ENCODE assay signal across 8 mouse cellular contexts in genomic region chr11:88067586-88068410, GRCm38 (mm10). TPM values are rescaled to one million over a fixed set of nuclear protein-coding genes. Genes with fewer than 3 reads are reported as not detected.
DNase-seq lines count a peak whose midpoint lies in the region; ATAC-seq and TF ChIP-seq lines count a peak whose summit lies in the region.

Gene Vezf1 (plus strand): TSS chr11:88068279.

- peak within 1 kb of the TSS; percentile 87 for H3K4me2 ChIP-seq in forebrain, embryonic 15.5 days (replicated peaks)
- peak within 1 kb of the TSS; percentile 91 for H3K4me2 ChIP-seq in neural tube, embryonic 14.5 days (ENCODE audit: low read depth, low read length)

- no peaks in the 10 kb centered on the region for H3K36me3 ChIP-seq in forebrain, embryonic 15.5 days
- no peaks in the 10 kb centered on the region for H3K36me3 ChIP-seq in neural tube, embryonic 14.5 days (ENCODE audit: control insufficient read depth, insufficient read depth, low read length)
- H3K36me3 ChIP-seq in testis, adult 2 months (ENCODE audit: control insufficient read depth, insufficient read depth, low read length) = no peaks in the 10 kb centered on the region

- peak; percentile 39 for DNase-seq in ES-CJ7 (ENCODE audit: low read depth, low spot score)
- peak; percentile 78 for DNase-seq in cerebellum, adult 11-12 months
- DNase-seq in heart, postnatal 10 days = peak; percentile 84 to 86
- DNase-seq in kidney, postnatal 4 days = peak; percentile 85 to 91
- DNase-seq in lung, adult 18-20 months = peak; percentile 69 to 73

- peak; percentile 93 for ATAC-seq in forebrain, embryonic 15.5 days (replicated peaks)
- ATAC-seq in neural tube, embryonic 14.5 days (ENCODE audit: low read depth) = peak; percentile 93

- H3K9me3 ChIP-seq in forebrain, embryonic 15.5 days = no peaks in the 10 kb centered on the region
- no peaks in the 10 kb centered on the region for H3K9me3 ChIP-seq in neural tube, embryonic 14.5 days (ENCODE audit: control insufficient read depth, low read length)

- TF ChIP-seq CTCF in testis, adult 2 months (IDR thresholded peaks at IDR 0.05; ENCODE audit: control insufficient read depth, insufficient read depth, insufficient replicate concordance, low read depth, low read length) = no peak

- H3K4me3 ChIP-seq in forebrain, embryonic 15.5 days = peak within 1 kb of the TSS; percentile 100
- peak within 1 kb of the TSS; percentile 99 for H3K4me3 ChIP-seq in neural tube, embryonic 14.5 days (ENCODE audit: low read depth, low read length)
- peak within 1 kb of the TSS; percentile 99 for H3K4me3 ChIP-seq in testis, adult 2 months (ENCODE audit: control insufficient read depth, low read depth, low read length)

- WGBS in forebrain, embryonic 15.5 days = under 1% methylated on average over 46 of the region's 81 CpGs
- WGBS in neural tube, embryonic 14.5 days = under 1% methylated on average over 39 of the region's 81 CpGs

- TF ChIP-seq POLR2A in testis, adult 2 months (IDR thresholded peaks at IDR 0.05; ENCODE audit: control insufficient read depth, low read depth, low read length) = peak; percentile 58; the same call in 1 of the 2 replicates

- intact Hi-C loops in heart, postnatal 10 days (cut with DNase I) = loop anchor here (2.0 kb wide), 1 partner anchor 95 kb away; no protein-coding TSS in a partner anchor

- H3K27me3 ChIP-seq in forebrain, embryonic 15.5 days = no peaks in the 10 kb centered on the region
- H3K27me3 ChIP-seq in neural tube, embryonic 14.5 days (ENCODE audit: control insufficient read depth, insufficient read depth, low read length) = no peaks in the 10 kb centered on the region; the same call in 1 of the 2 replicates
- H3K27me3 ChIP-seq in testis, adult 2 months (ENCODE audit: control insufficient read depth, insufficient read depth, low read length) = no peaks in the 10 kb centered on the region

- peak within 1 kb of the TSS; percentile 98 for H3K9ac ChIP-seq in forebrain, embryonic 15.5 days (replicated peaks)
- peak within 1 kb of the TSS; percentile 98 for H3K9ac ChIP-seq in neural tube, embryonic 14.5 days (replicated peaks; ENCODE audit: low read depth, low read length)

- peak within 1 kb of the TSS; percentile 98 for H3K27ac ChIP-seq in forebrain, embryonic 15.5 days (replicated peaks)
- H3K27ac ChIP-seq in neural tube, embryonic 14.5 days (ENCODE audit: low read depth, low read length) = peak within 1 kb of the TSS; percentile 99
- H3K27ac ChIP-seq in testis, adult 2 months (ENCODE audit: control insufficient read depth, insufficient read depth, low read depth, low read length) = peak within 1 kb of the TSS; percentile 97

- peaks cover 43% of the 10 kb centered on the region for H3K4me1 ChIP-seq in forebrain, embryonic 15.5 days
- peaks cover 22% of the 10 kb centered on the region for H3K4me1 ChIP-seq in neural tube, embryonic 14.5 days (ENCODE audit: control insufficient read depth, insufficient read depth, low read length)
- H3K4me1 ChIP-seq in testis, adult 2 months (ENCODE audit: control insufficient read depth, insufficient read depth, low read length) = peaks cover 7% of the 10 kb centered on the region; the same call in 1 of the 2 replicates

RNA-seq across cellular contexts. Expression of gene Vezf1, which starts in this region (rescaled TPM):
- 60.6 and 61.4 TPM in 2 replicates for polyA plus RNA-seq in forebrain, embryonic 15.5 days (2015; fragmentation: Nextera tagmentation; extraction: Ambion mirVana)
- 10 to 100 TPM; 44.9 to 45.7 TPM for total RNA-seq in heart, postnatal 10 days (2021)
- polyA plus RNA-seq in neural tube, embryonic 14.5 days (2014; fragmentation: Nextera tagmentation; extraction: Ambion mirVana) = 50.2 and 53.5 TPM in 2 replicates
- 4.1 and 4.4 TPM in 2 replicates for polyA plus RNA-seq in testis, adult 2 months (2012; rRNA removed)

Comparison
In these comparisons a context has a peak if more than half of its experiments do, and no peak if none do; other contexts are left out.
1. Peak in every context shown above with its lines: DNase-seq, ATAC-seq, H3K4me3 ChIP-seq and H3K27ac ChIP-seq.